8 mouse cellular contexts compared by ENCODE assay signal in genomic region chr8:87938351-87939232, GRCm38 (mm10). TPM values are rescaled to one million over a fixed set of nuclear protein-coding genes. Genes with fewer than 3 reads are reported as not detected.
A peak's percentile ranks its signal among the peaks of the same experiment; 100 is the strongest.
DNase-seq lines count a peak whose midpoint lies in the region; ATAC-seq and TF ChIP-seq lines count a peak whose summit lies in the region.
"Had no signal": no experiment of that assay in that cellular context is flagged by ENCODE, and none has a peak within 500 bp of the region (broad histone marks: within the 10 kb centered on the region; RNA-seq: fewer than 3 reads in every experiment).

No protein-coding gene starts in this region.

- WGBS in hindbrain, postnatal 0 days = 7% methylated on average over 20 of the region's 20 CpGs
- WGBS in liver, embryonic 11.5 days = 5% methylated on average over 20 of the region's 20 CpGs
- WGBS in neural tube, embryonic 13.5 days = 1% methylated on average over 20 of the region's 20 CpGs

- ATAC-seq in hindbrain, postnatal 0 days = peak; percentile 92
- peak; percentile 64 for ATAC-seq in liver, embryonic 11.5 days (replicated peaks; ENCODE audit: low FRiP score)
- peak; percentile 76 for ATAC-seq in neural tube, embryonic 13.5 days (ENCODE audit: low read depth)

- peak overlapping the region; percentile 79 for H3K27ac ChIP-seq in hindbrain, postnatal 0 days
- H3K27ac ChIP-seq in liver, embryonic 11.5 days (ENCODE audit: low read depth, low read length) = peak overlapping the region; percentile 62
- H3K27ac ChIP-seq in neural tube, embryonic 13.5 days (replicated peaks) = peak overlapping the region; percentile 81

- peaks cover 37% of the 10 kb centered on the region for H3K4me1 ChIP-seq in hindbrain, postnatal 0 days (ENCODE audit: insufficient read depth, low read length)
- peaks cover 26% of the 10 kb centered on the region for H3K4me1 ChIP-seq in liver, embryonic 11.5 days (replicated peaks; ENCODE audit: control insufficient read depth, insufficient read depth, low read length)
- H3K4me1 ChIP-seq in neural tube, embryonic 13.5 days (replicated peaks) = peaks cover 65% of the 10 kb centered on the region

- no peak overlapping the region for H3K4me3 ChIP-seq in hindbrain, postnatal 0 days (ENCODE audit: low read length)
- H3K4me3 ChIP-seq in liver, embryonic 11.5 days (ENCODE audit: low read depth, low read length) = peak overlapping the region; percentile 21; the same call in 1 of the 2 replicates
- peak overlapping the region; percentile 15 for H3K4me3 ChIP-seq in neural tube, embryonic 13.5 days

- no peaks in the 10 kb centered on the region for H3K36me3 ChIP-seq in hindbrain, postnatal 0 days (ENCODE audit: insufficient read depth, low read length)
- H3K36me3 ChIP-seq in liver, embryonic 11.5 days (ENCODE audit: control insufficient read depth, insufficient read depth, low read length) = no peaks in the 10 kb centered on the region
- no peaks in the 10 kb centered on the region for H3K36me3 ChIP-seq in neural tube, embryonic 13.5 days

- H3K9ac ChIP-seq in hindbrain, postnatal 0 days (replicated peaks; ENCODE audit: low read length) = peak overlapping the region; percentile 18
- peak overlapping the region; percentile 34; the same call in 1 of the 2 replicates for H3K9ac ChIP-seq in liver, embryonic 11.5 days (ENCODE audit: low read depth, low read length)
- H3K9ac ChIP-seq in neural tube, embryonic 13.5 days = peak overlapping the region; percentile 59

- no peaks in the 10 kb centered on the region for H3K9me3 ChIP-seq in hindbrain, postnatal 0 days (ENCODE audit: low read length)
- H3K9me3 ChIP-seq in liver, embryonic 11.5 days (ENCODE audit: control insufficient read depth, low read length) = no peaks in the 10 kb centered on the region
- H3K9me3 ChIP-seq in neural tube, embryonic 13.5 days = no peaks in the 10 kb centered on the region

- H3K4me2 ChIP-seq in hindbrain, postnatal 0 days (ENCODE audit: low read depth, low read length) = peak overlapping the region; percentile 36
- H3K4me2 ChIP-seq in liver, embryonic 11.5 days = peak overlapping the region; percentile 56
- H3K4me2 ChIP-seq in neural tube, embryonic 13.5 days = peak overlapping the region; percentile 52

- H3K27me3 ChIP-seq in hindbrain, postnatal 0 days (ENCODE audit: insufficient read depth, low read length) = no peaks in the 10 kb centered on the region
- peaks cover under 1% of the 10 kb centered on the region; the same call in 1 of the 2 replicates for H3K27me3 ChIP-seq in liver, embryonic 11.5 days (replicated peaks; ENCODE audit: control insufficient read depth, insufficient read depth, low read length)
- H3K27me3 ChIP-seq in neural tube, embryonic 13.5 days = no peaks in the 10 kb centered on the region

- TF ChIP-seq CTCF in hindbrain, postnatal 0 days (IDR thresholded peaks at IDR 0.05; ENCODE audit: low read depth) = no peak

- DNase-seq in adrenal gland, postnatal 10 days = peak; percentile 90
- DNase-seq in cerebellum, postnatal 36 days = peak; percentile 36 to 54
- peak; percentile 79 to 88 for DNase-seq in gastrocnemius, adult 8-10 months (ENCODE audit: low spot score in 2 of 2)
- DNase-seq in hindbrain, postnatal 0 days (ENCODE audit: low spot score) = peak; percentile 84
- DNase-seq in liver, embryonic 11.5 days (ENCODE audit: low spot score) = peak; percentile 57
- DNase-seq in thymus, postnatal 14 days = no peak

RNA-seq across cellular contexts. Expression of gene Zfp423, which starts 20.8 kb away (rescaled TPM):
- total RNA-seq in adrenal gland, postnatal 10 days (2021) = 10 to 100 TPM; 19.6 to 35.2 TPM
- total RNA-seq in gastrocnemius, adult 8-10 months (2022) = 10 to 100 TPM in 3 of 4 experiments, 1 to 10 TPM in 1; 8.4 to 14.8 (median 13.9) TPM
- total RNA-seq in hindbrain, postnatal 0 days (2014; rRNA removed) = 73.6 and 74.8 TPM in 2 replicates
- polyA plus RNA-seq in hindbrain, postnatal 0 days (2015; fragmentation: Nextera tagmentation; extraction: Ambion mirVana) = 22.2 and 22.3 TPM in 2 replicates
- 4.8 and 5.8 TPM in 2 replicates for polyA plus RNA-seq in liver, embryonic 11.5 days (2014; fragmentation: Nextera tagmentation; extraction: Ambion mirVana)
- 35.5 and 57.9 TPM in 2 replicates for polyA plus RNA-seq in neural tube, embryonic 13.5 days (2015; fragmentation: Nextera tagmentation; extraction: Ambion mirVana)
- total RNA-seq: neutrophil, adult 5-6 weeks had no signal
